Mouse (Mus musculus) liver, embryonic 14.5 days (tissue): ENCODE data around the gene Ssrp1. TPM values are rescaled to one million over a fixed set of nuclear protein-coding genes. Genes with fewer than 3 reads are reported as not detected.

Experiments used
- ATAC-seq: fragments of 200-750 bp; cut with Nextera tagmentation; 2 replicates; pipeline ENCODE4 v1.8.0; 2017; ENCODE audit warnings: moderate number of reproducible peaks, mild to moderate bottlenecking, moderate library complexity; ENCODE audit not compliant: insufficient read depth
- DNase-seq, 3 experiments: peaks; one replicate each; pipeline ENCODE4 v3.0.0-alpha.2; 2012 to 2013; ENCODE audit warnings: low read depth in 3 of 3, low spot score in 3 of 3
- H3K27ac ChIP-seq: fragments of 300-500 bp; sonication (generic); 2 replicates; pipeline ENCODE4 v1.5.1; 2014; ENCODE audit warnings: moderate library complexity, mild to moderate bottlenecking, control low read depth, inconsistent platforms
- H3K27me3 ChIP-seq: fragments of 300-500 bp; sonication (generic); 2 replicates; pipeline ENCODE4 v1.6.1; 2014; ENCODE audit warnings: mild to moderate bottlenecking, low read length, moderate library complexity; ENCODE audit not compliant: control insufficient read depth, insufficient read depth
- H3K36me3 ChIP-seq: fragments of 300-500 bp; sonication (generic); replicated peaks from 2 replicates; pipeline ENCODE4 v1.6.1; 2014; ENCODE audit warnings: low read depth; ENCODE audit not compliant: control insufficient read depth, insufficient read depth
- H3K4me1 ChIP-seq, 2 experiments: fragments of 200-500 bp in 1 of 2; fragments of 300-500 bp in 1 of 2; sonication (generic) in 1 of 2; replicated peaks; 2 replicates each; pipeline ENCODE4 v1.6.1; 2012 to 2014; ENCODE audit warnings: antibody characterized with exemption in 1 of 2, inconsistent platforms in 1 of 2, low read length in 1 of 2; ENCODE audit not compliant: control insufficient read depth in 2 of 2, insufficient read depth in 2 of 2
- H3K4me2 ChIP-seq: fragments of 300-500 bp; sonication (generic); 2 replicates; pipeline ENCODE4 v1.6.1; 2014; ENCODE audit warnings: low read depth, mild to moderate bottlenecking, control low read depth, moderate library complexity
- H3K4me3 ChIP-seq, 2 experiments: fragments of 200-500 bp in 1 of 2; fragments of 300-500 bp in 1 of 2; sonication (generic) in 1 of 2; 2 replicates each; pipeline ENCODE4 v1.5.1; 2012 to 2014; ENCODE audit warnings: low read depth in 2 of 2, low read length in 2 of 2, mild to moderate bottlenecking in 2 of 2, control low read depth in 1 of 2, inconsistent platforms in 1 of 2, moderate library complexity in 1 of 2; ENCODE audit not compliant: insufficient read depth in 1 of 2
- H3K9ac ChIP-seq: fragments of 300-500 bp; sonication (generic); replicated peaks from 2 replicates; pipeline ENCODE4 v1.6.1; 2014; ENCODE audit warnings: mild to moderate bottlenecking, control low read depth, moderate library complexity
- H3K9me3 ChIP-seq: fragments of 300-500 bp; sonication (generic); 2 replicates; pipeline ENCODE4 v1.6.1; 2016; ENCODE audit warnings: low read length, mixed read lengths; ENCODE audit not compliant: control insufficient read depth
- CTCF ChIP-seq: IDR thresholded peaks from 2 replicates; pipeline ENCODE4 v1.5.1; 2016; ENCODE audit warnings: antibody characterized with exemption, low read depth, control low read depth
- EP300 ChIP-seq: IDR thresholded peaks from 2 replicates; pipeline ENCODE4 v1.6.1; 2016; ENCODE audit warnings: antibody characterized with exemption, low read depth
- WGBS: fragments of 180-500 bp; shearing (Covaris S2); extraction: QIAGEN DNeasy Blood & Tissue Kit; methylation state at CpG from one replicate; pipeline ENCODE4 v1.1.7; 2014; ENCODE audit not compliant: insufficient replicate concordance; 5-methylcytosine and 5-hydroxymethylcytosine counted together
- polyA plus RNA-seq, 2 experiments: library from polyadenylated mRNA; depleted of rRNA in 1 of 2; stranded (reverse) in 1 of 2; unstranded in 1 of 2; fragments of >200 nt; fragmentation: Nextera tagmentation in 1 of 2; extraction: Ambion mirVana in 1 of 2; gene quantifications; 2 replicates each; pipeline versions ENCODE4 v1.2.1 to v1.2.3; 2012 to 2014

Gene Ssrp1
- polyA plus RNA-seq, 2 experiments, result 115 to 160 TPM

DNA sequence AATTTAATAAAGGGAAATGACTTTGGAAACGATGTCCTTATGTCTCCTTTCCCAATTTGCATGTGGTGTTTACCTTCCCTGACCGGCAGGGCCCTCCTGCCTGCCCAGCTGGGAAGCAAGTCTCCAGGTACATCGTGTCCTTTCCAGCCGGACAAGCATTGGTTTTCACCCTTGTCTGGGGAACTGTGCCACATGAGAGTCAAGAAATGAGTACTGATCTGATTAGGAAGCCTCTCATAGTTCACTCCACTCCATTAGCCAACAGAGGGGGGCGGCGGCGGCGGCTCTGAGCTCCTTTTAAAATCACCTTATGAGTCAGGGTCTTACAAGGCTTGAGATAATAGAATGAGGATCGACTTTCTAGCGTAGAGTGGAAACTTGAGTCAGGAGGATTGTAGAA lies 10.0 kb downstream of the Ssrp1 start:
- no peak overlapping the region for H3K27ac ChIP-seq
- H3K36me3 ChIP-seq, result peaks cover 49% of the 10 kb centered on the region
- peaks cover 13% of the 10 kb centered on the region; the same call in 1 of the 2 replicates for H3K27me3 ChIP-seq
- WGBS, result 71% methylated on average over 10 of the region's 10 CpGs
- DNase-seq, result no peak
- H3K4me1 ChIP-seq, result peaks cover 0 to 9% of the 10 kb centered on the region in 2 experiments; a peak in 2 of 4 replicates
- H3K9me3 ChIP-seq, result no peaks in the 10 kb centered on the region
- H3K4me2 ChIP-seq, result peak overlapping the region; percentile 74
- TF ChIP-seq EP300, result no peak
- no peak for ATAC-seq
- peak overlapping the region; percentile 56 to 69; a peak in 2 of 4 replicates for H3K4me3 ChIP-seq
- no peak overlapping the region for H3K9ac ChIP-seq

DNA sequence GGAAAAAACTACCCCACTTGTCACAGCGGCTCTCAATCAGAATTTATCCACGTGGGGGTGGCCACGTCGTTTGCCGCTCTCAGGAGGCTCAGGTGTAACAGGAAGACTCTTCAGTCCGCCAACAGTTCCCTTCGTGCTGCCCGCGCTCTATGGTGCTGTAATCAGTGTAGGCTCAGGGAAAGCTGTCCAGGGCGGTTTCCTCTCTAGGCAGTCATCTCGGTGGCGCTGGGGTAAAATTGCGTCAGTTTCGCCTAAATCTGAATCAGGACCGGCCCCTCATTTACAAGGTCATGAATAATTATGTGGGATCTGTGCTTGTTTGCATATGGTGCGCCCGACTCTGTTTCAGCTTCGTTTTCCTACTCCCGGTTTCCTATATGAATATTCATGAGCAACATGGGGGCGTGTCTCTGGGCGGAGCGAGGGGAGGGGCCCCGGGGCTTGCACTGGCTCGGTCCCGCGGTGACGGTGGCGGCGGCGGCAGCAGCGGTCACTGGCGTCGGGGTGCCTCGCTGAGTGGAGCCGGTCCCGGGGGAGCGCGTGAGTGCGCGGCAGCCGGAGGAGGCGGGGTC lies 10.6 kb downstream of the Ssrp1 start, which contains the start of gene Tnks1bp1:
Gene Tnks1bp1 (plus strand): TSS at position 427 of the 572 bp plus-strand sequence.
- Histone ChIP-seq H3K4me2 (peak within 1 kb of the TSS; percentile 74), H3K36me3 (peaks cover 43% of the 10 kb centered on the region), H3K4me1 (peaks cover 0 to 9% of the 10 kb centered on the region in 2 experiments; a peak in 2 of 4 replicates), H3K27ac (no peak within 1 kb of the TSS), H3K9me3 (no peaks in the 10 kb centered on the region), H3K9ac (peak within 1 kb of the TSS; percentile 14), H3K4me3 (peak within 1 kb of the TSS; percentile 56 to 69), H3K27me3 (peaks cover 13% of the 10 kb centered on the region; the same call in 1 of the 2 replicates)
- ATAC-seq (peak; percentile 86), DNase-seq (peak; percentile 77 to 84 (median 79))
- under 1% methylated on average over 42 of the region's 42 CpGs for WGBS
- TF ChIP-seq EP300, result 0 out of 2 replicates have a peak, but pooled peaks have one; percentile 26
- no peak for TF ChIP-seq CTCF

DNA sequence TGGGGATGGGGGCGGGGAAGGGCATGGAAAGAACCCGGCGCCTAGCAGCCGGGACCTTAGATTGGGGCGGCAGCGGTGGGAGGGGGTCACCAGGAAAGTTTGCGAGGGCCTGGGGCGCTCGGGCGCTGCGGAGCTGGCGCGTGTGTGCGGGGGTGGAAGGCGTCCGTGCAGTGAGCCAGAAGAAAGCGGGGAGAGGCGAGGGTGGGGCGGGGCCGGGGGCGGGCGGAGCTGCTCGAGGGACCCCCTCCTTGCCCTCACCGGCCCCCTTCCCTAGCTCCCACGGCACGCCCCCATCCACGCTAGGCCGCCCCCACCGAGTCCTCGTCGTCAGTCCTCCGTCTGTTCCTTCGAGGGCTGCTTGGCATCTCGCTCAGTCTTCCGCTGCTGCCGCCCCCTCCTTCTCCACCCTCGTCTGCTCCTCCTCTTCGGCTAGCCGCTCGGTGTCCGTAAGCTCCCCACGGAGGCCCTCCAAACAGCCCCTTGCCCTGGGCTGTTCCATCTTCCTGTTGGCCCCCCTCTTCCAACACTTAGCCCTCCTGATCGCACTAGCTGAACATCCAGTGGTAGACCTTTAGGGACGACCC lies 11.2 kb downstream of the Ssrp1 start:
- Histone ChIP-seq H3K9me3 (no peaks in the 10 kb centered on the region), H3K27ac (no peak overlapping the region), H3K36me3 (peaks cover 37% of the 10 kb centered on the region), H3K4me3 (peak overlapping the region; percentile 56 to 69), H3K27me3 (peaks cover 13% of the 10 kb centered on the region; the same call in 1 of the 2 replicates), H3K9ac (peak overlapping the region; percentile 14), H3K4me2 (peak overlapping the region; percentile 74), H3K4me1 (peaks cover 3 to 13% of the 10 kb centered on the region in 2 experiments; a peak in 3 of 4 replicates)
- 3% methylated on average over 41 of the region's 44 CpGs for WGBS
- DNase-seq (no peak), ATAC-seq (peak; percentile 22)
- TF ChIP-seq EP300 (no peak), CTCF (no peak)

DNA sequence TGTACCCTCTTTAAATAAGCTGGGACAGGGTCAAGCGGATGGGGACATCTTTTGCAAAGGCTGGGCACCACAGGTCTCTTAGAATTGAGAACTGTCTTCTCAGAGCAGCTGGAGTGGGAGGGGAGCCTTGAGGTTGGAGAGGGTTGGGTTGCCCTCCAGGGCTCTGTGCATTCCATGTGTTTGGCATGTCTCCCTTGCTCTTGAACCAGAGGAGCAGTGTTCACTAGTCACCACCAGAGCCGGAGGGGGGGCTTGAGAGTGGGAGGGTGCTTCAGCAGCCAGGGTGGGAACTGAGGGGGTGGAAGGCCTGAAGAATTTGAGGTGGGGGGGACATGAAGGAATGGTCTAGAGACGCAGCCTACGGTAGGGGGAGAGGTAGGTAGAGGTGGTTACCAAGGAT lies 12.2 kb downstream of the Ssrp1 start:
- ATAC-seq, result no peak

DNA sequence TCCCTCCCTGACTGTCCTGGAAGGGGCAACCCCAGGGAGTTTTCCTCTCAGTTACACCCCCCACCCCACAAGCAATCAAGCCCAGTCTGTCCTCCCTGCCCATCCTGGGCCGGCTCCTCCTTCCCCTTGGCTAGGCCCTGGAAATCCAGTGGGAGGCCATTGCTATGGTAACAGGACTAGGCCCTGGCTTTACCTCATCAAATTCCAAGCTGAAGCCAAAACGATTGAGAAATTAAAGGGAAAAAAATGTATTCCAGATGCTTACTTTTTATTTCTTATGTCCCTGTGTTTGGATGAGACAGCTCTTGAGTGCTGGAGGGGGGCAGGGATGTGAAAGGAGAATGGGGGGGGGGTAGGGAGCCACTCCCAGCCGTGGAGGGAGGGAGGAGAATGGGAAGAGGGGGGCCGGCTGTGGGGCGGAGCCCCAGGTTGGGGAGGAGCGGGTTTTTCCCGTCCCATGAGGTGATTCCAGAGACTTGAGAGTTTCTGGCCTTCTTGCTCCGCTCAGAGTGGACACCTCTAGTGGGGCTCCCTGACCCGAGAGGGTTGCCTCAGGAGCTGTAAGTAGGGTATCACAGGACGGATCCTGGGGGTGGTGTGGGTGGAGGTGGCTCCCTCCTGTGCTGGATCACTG lies 13.1 kb downstream of the Ssrp1 start:
- no peak overlapping the region; a peak in 1 of 4 replicates for H3K4me3 ChIP-seq
- ATAC-seq (no peak), DNase-seq (no peak)
- no peak for TF ChIP-seq EP300
- no peak for TF ChIP-seq CTCF
- H3K27ac ChIP-seq, result no peak overlapping the region
- WGBS, result 26% methylated on average over 10 of the region's 10 CpGs
- peaks cover 5 to 13% of the 10 kb centered on the region in 2 experiments; a peak in 3 of 4 replicates for H3K4me1 ChIP-seq
- H3K36me3 ChIP-seq, result peaks cover 21% of the 10 kb centered on the region
- H3K9me3 ChIP-seq, result no peaks in the 10 kb centered on the region
- H3K9ac ChIP-seq, result no peak overlapping the region
- peaks cover 13% of the 10 kb centered on the region; the same call in 1 of the 2 replicates for H3K27me3 ChIP-seq
- no peak overlapping the region; the same call in 1 of the 2 replicates for H3K4me2 ChIP-seq

More for the DNA sequence above, 12.2 kb downstream of the Ssrp1 start:
- TF ChIP-seq CTCF (no peak), EP300 (no peak)
- Histone ChIP-seq H3K4me1 (peaks cover 5 to 13% of the 10 kb centered on the region in 2 experiments; a peak in 3 of 4 replicates), H3K9me3 (no peaks in the 10 kb centered on the region), H3K4me2 (no peak overlapping the region), H3K27me3 (peaks cover 13% of the 10 kb centered on the region; the same call in 1 of the 2 replicates), H3K4me3 (no peak overlapping the region), H3K9ac (no peak overlapping the region), H3K36me3 (peaks cover 28% of the 10 kb centered on the region), H3K27ac (no peak overlapping the region)
- no peak for DNase-seq
- 84% methylated on average over 4 of the region's 4 CpGs for WGBS
